Mouse (Mus musculus) frontal cortex, adult 2 months (tissue): Measurements from ENCODE around the gene Sfxn1. TPM values are rescaled to one million over a fixed set of nuclear protein-coding genes. Genes with fewer than 3 reads are reported as not detected.
A peak's percentile ranks its signal among the peaks of the same experiment; 100 is the strongest.

Experiments used
- DNase-seq, 2 experiments: peaks; one replicate each; pipeline ENCODE4 v3.0.0; 2022; ENCODE audit warnings: low spot score in 1 of 2; ENCODE audit errors: extremely low spot score in 1 of 2
- polyA plus RNA-seq: library from polyadenylated mRNA; depleted of rRNA; stranded (reverse); fragments of >200 nt; gene quantifications from 2 replicates; pipeline ENCODE4 v1.2.3, GENCODE M21; 2012

The Sfxn1 gene
- polyA plus RNA-seq, 1 experiment, result 48.8 TPM

- no peak for DNase-seq
These were observed 5.2 kb downstream of the Sfxn1 start for GRCm38 (mm10) chr13:54076762-54077460.

GRCm38 (mm10) chr13:54077470-54078174 is 6.0 kb downstream of the Sfxn1 start:
- no peak for DNase-seq

- no peak for DNase-seq
These were observed 8.4 kb downstream of the Sfxn1 start for GRCm38 (mm10) chr13:54079782-54080759.

GRCm38 (mm10) chr13:54080785-54081184 is 9.1 kb downstream of the Sfxn1 start:
- no peak for DNase-seq

GRCm38 (mm10) chr13:54082946-54083345 is 11.3 kb downstream of the Sfxn1 start:
- no peak for DNase-seq

GRCm38 (mm10) chr13:54084178-54084577 is 12.5 kb downstream of the Sfxn1 start:
- DNase-seq, result no peak

- no peak for DNase-seq
These were observed 13.2 kb downstream of the Sfxn1 start for GRCm38 (mm10) chr13:54084826-54085225.

- DNase-seq, result no peak
These were observed 13.6 kb downstream of the Sfxn1 start for GRCm38 (mm10) chr13:54085266-54085665.

GRCm38 (mm10) chr13:54091719-54092118 is 20.1 kb downstream of the Sfxn1 start:
- no peak for DNase-seq

- no peak for DNase-seq
These were observed 22.7 kb downstream of the Sfxn1 start for GRCm38 (mm10) chr13:54094349-54094748.

GRCm38 (mm10) chr13:54094963-54095362 is 23.3 kb downstream of the Sfxn1 start:
- DNase-seq, result no peak

- DNase-seq, result no peak
These were observed 24.1 kb downstream of the Sfxn1 start for GRCm38 (mm10) chr13:54095721-54096120.

- DNase-seq, result no peak
These were observed 25.6 kb downstream of the Sfxn1 start for GRCm38 (mm10) chr13:54097227-54097626.

- DNase-seq, result no peak
These were observed 26.1 kb downstream of the Sfxn1 start for GRCm38 (mm10) chr13:54097797-54098196.

- peak; percentile 84 to 93 for DNase-seq
These were observed 29.6 kb downstream of the Sfxn1 start for GRCm38 (mm10) chr13:54101031-54101820.

GRCm38 (mm10) chr13:54102061-54102460 is 30.4 kb downstream of the Sfxn1 start:
- no peak for DNase-seq

- no peak for DNase-seq
These were observed 31.6 kb downstream of the Sfxn1 start for GRCm38 (mm10) chr13:54103271-54103670.

- DNase-seq, result no peak
These were observed 32.2 kb downstream of the Sfxn1 start for GRCm38 (mm10) chr13:54103866-54104265.

- peak; percentile 69 to 93 for DNase-seq
These were observed 42.3 kb downstream of the Sfxn1 start for GRCm38 (mm10) chr13:54113819-54114550.
